Mouse (Mus musculus) Patski (cell line): ENCODE results near the gene Gm43638. TPM values are rescaled to one million over a fixed set of nuclear protein-coding genes. Genes with fewer than 3 reads are reported as not detected.
A peak's percentile ranks its signal among the peaks of the same experiment; 100 is the strongest.
"Not testable (repeated sequence)": the region's sequence is repeated elsewhere in the genome, so short reads cannot be mapped to it uniquely, and the experiment has no call there.

Source experiments
- ATAC-seq: fragments of 100-300 bp; one replicate; pipeline ENCODE4 v1.8.0; 2021
- CTCF ChIA-PET: fragments of 350-600 bp; sonication (Branson Sonifier 250); formaldehyde crosslinking; loops from one replicate; lab custom pipeline; 2022; ENCODE audit warnings: inconsistent platforms; lab: Charles Lee
- POLR2A ChIA-PET: fragments of 350-600 bp; sonication (Branson Sonifier 250); formaldehyde crosslinking; loops from one replicate; lab custom pipeline; 2022; ENCODE audit warnings: antibody characterized with exemption, inconsistent platforms; lab: Charles Lee
- DNase-seq: peaks from one replicate; pipeline ENCODE4 v3.0.0-alpha.2; 2011; ENCODE audit warnings: low read depth, low spot score
- H3K27me3 ChIP-seq: fragments of 371-371 bp; one replicate; pipeline ENCODE4 v1.5.1; 2021
- CTCF ChIP-seq: fragments of 100-300 bp; IDR thresholded peaks from one replicate; pipeline ENCODE4 v1.5.1; 2021
- in situ Hi-C: fragments of 300-500 bp; cut with MboI; formaldehyde crosslinking; loops from 3 replicates; pipeline ENCODE4 v1.11.1; 2018; ENCODE audit warnings: low pct_unique_long_range_greater_than_20kb, mixed read lengths
- polyA plus RNA-seq: library from polyadenylated mRNA; unstranded; gene quantifications from one replicate; pipeline ENCODE4 v1.2.3, GENCODE M21; 2021

Gene Gm43638
- not detected for polyA plus RNA-seq

DNA sequence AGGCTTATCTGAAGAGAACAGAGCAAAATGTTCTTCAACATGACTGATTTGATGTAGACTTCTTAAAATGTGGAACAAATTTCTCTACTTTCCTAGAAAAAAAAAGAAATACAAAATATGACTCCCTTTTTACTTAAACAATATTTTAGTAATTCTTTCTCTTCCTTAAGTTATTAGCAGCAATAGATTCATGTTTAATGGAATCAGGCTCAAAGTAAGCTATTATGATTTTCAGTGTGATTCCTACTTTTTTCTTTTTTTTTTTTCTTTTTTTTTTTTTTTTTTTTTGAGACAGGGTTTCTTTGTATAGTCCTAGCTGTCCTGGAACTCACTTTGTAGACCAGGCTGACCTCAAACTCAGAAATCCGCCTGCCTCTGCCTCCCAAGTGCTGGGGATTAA is at the start of gene Gm43638:
Gene Gm43638, minus strand, starts transcription at position 101 of the 400 bp plus-strand sequence.
- CTCF ChIA-PET, DNase-seq, ATAC-seq, in situ Hi-C loops, POLR2A ChIA-PET, H3K27me3 ChIP-seq: not testable (repeated sequence)

DNA sequence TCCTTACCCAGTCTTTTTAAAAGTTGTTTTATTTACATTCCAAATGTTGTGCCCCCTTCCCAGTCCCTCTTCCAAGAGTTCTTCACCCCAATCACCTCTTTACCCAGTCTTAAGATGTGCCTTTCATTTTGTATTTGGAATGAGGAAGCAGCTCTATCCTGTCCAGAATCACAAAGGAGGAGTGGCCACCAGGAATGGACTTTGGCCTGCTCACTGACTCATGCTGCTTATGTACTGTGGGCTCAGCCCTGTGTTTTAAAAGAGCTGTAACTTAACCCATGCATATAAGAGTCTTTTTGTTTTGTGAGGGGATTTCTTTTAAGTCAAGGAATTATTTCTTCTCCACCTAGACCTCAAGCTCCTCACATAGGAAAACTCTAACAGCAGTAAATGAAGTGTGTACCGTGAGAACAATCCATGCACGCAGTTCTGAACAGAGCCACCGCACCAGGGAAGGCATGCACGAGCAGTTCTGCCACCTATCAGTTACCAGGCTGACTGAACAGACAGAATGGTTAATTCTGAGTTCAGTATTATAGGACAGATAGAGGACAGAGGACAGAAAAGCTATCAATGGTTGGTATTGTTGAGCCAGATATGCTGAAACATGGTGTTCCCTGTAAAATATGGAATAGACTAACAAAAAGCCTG is 49.5 kb upstream of the Gm43638 start:
- POLR2A ChIA-PET, result no interaction called here
- in situ Hi-C loops, result no loop called here
- CTCF ChIA-PET, result interaction anchor here (1.4 to 1.8 kb wide), 2 partner anchors 14 to 18 kb away, joined by 4 read pairs; no protein-coding TSS in a partner anchor
- no peak for TF ChIP-seq CTCF
- DNase-seq (no peak), ATAC-seq (no peak)
- no peaks in the 10 kb centered on the region for H3K27me3 ChIP-seq

DNA sequence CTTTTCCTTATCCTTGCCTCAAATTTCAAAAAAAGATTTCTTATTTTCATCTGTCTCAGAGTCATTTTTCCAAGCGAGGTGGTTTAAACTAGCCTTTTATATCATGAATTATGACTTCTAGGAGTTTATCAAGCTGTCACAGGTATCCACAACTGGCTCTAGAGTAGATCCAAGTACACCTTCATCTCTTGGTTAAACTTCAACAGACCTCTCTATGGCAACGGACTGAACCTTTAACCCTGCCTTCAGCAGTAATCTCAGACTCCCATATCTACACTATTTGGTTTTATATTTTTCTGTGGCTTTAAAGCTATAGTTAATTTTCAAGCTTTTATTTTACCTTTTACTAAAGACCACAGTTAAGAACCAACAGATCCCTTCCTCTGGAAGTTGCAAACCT is 45.7 kb upstream of the Gm43638 start:
- ChIA-PET CTCF (no interaction called here), POLR2A (no interaction called here)
- in situ Hi-C loops, result loop anchor here (5.0 kb wide), 1 partner anchor 35 kb away; the partner anchor contains the start of gene Sult1d1
- ATAC-seq (no peak), DNase-seq (no peak)
- TF ChIP-seq CTCF, result no peak
- no peaks in the 10 kb centered on the region for H3K27me3 ChIP-seq

DNA sequence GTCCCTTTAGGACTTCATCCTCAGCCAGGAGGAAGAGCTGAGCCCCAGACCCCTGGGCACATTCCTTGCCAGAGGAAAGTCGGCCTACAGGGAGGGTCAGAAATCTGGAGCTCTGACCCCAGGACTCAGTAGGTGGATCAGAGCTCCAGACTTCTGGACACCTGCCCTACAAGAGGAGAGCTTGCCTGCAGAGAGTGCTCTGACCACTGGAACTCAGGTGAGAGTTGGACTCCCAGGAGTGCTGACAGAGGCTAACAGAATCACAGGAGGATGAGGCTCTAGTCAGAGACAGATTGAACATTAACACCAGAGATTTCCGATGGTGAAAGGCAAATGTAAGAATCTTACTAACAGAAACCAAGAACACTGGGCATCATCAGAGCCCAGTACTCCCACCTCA is 37.0 kb upstream of the Gm43638 start:
- ATAC-seq, in situ Hi-C loops, POLR2A ChIA-PET, DNase-seq, CTCF ChIA-PET, H3K27me3 ChIP-seq: not testable (repeated sequence)

DNA sequence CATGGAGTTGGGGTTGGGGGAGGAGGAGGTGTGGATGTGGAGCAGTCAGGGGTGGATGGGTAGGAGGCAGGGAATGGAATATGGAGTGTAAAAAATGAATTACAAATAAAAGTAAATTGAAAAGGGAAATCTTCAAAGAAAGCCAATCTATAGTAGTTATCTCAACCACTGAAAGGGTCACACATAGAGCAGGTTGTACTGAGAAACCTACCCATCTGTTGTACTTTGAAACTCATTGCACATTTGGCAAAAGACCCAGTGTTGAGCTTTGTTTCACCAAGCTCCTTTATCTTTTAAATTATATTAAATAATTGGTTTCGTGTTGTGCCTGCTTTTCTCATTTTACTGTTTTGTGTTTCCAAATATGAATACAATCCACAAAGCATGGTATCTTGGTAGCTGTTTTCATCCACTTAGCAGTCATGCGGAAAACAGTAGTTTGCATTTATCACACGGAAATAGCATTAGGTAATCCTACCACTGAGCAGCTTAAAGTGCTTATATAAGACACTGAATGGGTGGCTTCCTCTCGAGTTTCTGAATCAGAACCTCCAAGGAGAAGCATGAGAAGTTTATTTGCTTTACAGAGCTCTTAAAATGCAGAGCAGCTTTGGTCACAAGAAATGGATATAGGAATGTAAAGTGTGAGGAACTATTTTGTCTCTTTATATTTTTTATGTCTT is 19.3 kb upstream of the Gm43638 start:
- ATAC-seq, result no peak
- CTCF ChIA-PET, result no interaction called here
- in situ Hi-C loops, result no loop called here
- POLR2A ChIA-PET, result no interaction called here
- H3K27me3 ChIP-seq, result no peaks in the 10 kb centered on the region
- DNase-seq, result no peak
- TF ChIP-seq CTCF, result no peak

DNA sequence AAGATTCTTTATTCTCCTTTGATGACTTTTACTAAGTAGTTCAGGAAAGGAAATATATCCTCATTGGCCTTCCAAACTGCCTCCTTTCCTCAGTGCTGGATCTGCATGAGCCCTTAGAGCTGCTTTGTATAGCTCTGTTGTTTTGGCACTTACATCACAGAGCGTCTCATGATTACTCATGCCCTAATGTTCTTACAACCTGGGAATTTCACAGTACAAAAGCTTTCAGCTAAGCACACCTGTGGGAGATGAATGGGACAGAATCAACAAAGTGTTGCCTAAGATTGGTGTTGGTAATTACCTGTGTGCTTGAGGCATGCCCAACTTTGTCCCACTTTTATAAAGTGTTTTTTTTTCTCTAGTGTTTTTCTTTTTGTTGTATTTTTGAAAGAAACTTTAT is 16.1 kb upstream of the Gm43638 start:
- POLR2A ChIA-PET, result no interaction called here
- DNase-seq, result no peak

DNA sequence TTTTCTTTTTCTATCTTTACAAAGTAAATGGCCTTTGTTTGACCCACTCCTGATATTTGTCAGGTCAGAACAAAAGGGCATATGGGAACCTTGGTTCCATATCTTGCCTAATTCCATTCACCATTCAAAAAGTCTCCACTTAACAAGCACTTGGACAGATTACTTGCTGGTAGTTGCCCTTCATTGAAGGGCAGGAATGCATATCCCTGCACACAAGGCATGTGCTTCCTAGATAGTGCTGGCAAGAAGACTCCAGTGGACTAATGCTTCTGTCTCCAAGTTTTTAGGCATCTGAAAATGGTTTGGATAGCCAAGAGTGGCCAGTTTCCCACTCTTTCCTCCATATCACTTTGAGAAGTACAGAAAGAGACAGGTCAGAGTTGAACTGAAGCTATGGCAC is 12.7 kb upstream of the Gm43638 start:
- ChIA-PET CTCF (no interaction called here), POLR2A (no interaction called here)
- ATAC-seq (peak; percentile 73), DNase-seq (no peak)
- H3K27me3 ChIP-seq, result no peaks in the 10 kb centered on the region
- no peak for TF ChIP-seq CTCF
- in situ Hi-C loops, result no loop called here

More for the DNA sequence above, 16.1 kb upstream of the Gm43638 start:
- no peaks in the 10 kb centered on the region for H3K27me3 ChIP-seq
- no peak for ATAC-seq
- in situ Hi-C loops, result no loop called here
- no peak for TF ChIP-seq CTCF
- CTCF ChIA-PET, result no interaction called here

DNA sequence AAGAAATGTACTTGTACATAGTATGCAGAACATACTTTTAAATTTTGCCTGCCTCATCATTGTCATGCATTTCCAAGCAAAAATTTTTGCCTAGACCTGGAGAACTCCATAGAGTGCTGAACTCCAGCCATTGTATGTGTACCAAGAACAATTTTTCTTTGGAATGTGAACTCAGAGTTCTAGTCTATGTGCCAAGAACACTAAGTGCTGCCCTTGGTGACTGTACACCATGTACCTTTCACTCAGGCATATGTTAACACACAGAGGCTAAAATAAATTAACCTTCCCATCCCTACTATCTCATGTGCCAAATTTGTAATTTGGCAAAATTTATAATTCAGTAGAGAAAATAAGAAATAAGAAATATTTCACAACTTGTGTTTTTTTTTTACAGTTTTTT is 12.3 kb upstream of the Gm43638 start:
- no peaks in the 10 kb centered on the region for H3K27me3 ChIP-seq
- TF ChIP-seq CTCF, result no peak
- in situ Hi-C loops, result no loop called here
- ATAC-seq (no peak), DNase-seq (no peak)
- ChIA-PET POLR2A (no interaction called here), CTCF (no interaction called here)

DNA sequence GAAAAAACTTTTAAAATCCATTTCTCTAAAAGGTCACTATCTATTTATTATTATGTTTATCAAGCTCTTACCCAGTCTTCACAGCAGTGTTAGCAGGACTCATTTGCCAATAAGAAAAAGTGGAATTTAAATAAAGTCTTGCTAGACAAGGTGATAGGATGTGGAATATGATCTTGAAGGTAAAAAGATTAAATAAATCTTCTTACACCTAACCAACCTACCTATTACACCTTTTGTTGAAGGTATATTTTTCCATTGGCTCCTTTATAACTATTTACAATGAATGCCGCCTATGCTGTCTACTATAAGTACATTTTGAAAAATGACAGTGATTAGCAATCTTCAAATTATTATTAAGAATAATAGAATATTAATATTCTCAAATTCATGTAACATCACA is 4.2 kb upstream of the Gm43638 start, which contains the start of gene Ugt2a1:
Gene Ugt2a1, minus strand, starts transcription at position 101 of the 400 bp plus-strand sequence.
- TF ChIP-seq CTCF, result no peak
- no peak for ATAC-seq
- no peak for DNase-seq
- POLR2A ChIA-PET, result no interaction called here
- in situ Hi-C loops, result no loop called here
- CTCF ChIA-PET, result no interaction called here
- peaks cover 5% of the 10 kb centered on the region for H3K27me3 ChIP-seq

DNA sequence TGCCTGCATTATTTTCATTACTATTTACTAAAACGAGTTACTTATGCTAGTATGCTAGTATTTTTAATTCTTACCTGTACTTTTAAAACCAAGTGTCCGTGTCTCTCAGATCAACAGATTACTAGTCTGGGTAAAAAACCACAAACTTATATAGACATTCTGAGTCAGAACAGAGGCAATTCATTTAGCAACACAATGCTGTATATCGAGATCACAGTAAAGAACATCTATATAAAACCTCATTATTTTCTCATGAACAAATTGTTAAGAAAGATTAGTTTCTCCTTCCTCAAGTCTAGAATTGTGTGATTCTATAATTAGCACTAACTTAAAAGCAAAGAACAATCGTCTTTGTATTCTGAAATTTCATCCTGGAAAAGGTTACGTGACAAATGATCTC is 4.4 kb downstream of the Gm43638 start, which contains the start of gene Ugt2a2:
Gene Ugt2a2, minus strand, starts transcription at position 101 of the 400 bp plus-strand sequence.
- CTCF ChIA-PET, result no interaction called here
- in situ Hi-C loops, result no loop called here
- TF ChIP-seq CTCF, result no peak
- peaks cover 5% of the 10 kb centered on the region for H3K27me3 ChIP-seq
- DNase-seq (no peak), ATAC-seq (no peak)
- POLR2A ChIA-PET, result no interaction called here

DNA sequence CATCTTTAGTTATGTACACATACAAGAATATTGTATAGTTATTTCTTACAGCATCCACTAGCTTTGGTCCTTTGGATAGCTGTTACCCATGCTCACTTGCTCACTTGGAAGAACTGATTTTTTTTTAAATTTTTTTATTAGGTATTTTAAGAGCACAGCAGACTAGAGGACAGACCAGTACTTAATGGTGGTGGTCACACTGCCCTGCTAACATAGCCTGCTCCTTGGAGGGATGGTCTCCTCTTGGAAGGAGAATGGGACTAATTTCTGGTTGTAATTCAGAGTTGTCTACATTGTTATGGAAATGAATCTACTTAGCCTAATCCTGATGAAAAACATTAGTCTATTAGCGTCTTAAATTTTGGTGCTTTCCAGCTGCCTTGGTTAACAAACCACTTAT is 27.8 kb downstream of the Gm43638 start:
- ChIA-PET POLR2A (no interaction called here), CTCF (no interaction called here)
- no peak for DNase-seq
- in situ Hi-C loops, result no loop called here
- TF ChIP-seq CTCF, result no peak
- no peak for ATAC-seq
- no peaks in the 10 kb centered on the region for H3K27me3 ChIP-seq
